Mouse (Mus musculus): ENCODE results near the gene Prr9. TPM values are rescaled to one million over a fixed set of nuclear protein-coding genes. Genes with fewer than 3 reads are reported as not detected.

Gene Prr9
- total RNA-seq (2021), result not detected
- long read RNA-seq, experiment 1, result 0 reads
- long read RNA-seq, experiment 2, result 0 reads

DNA sequence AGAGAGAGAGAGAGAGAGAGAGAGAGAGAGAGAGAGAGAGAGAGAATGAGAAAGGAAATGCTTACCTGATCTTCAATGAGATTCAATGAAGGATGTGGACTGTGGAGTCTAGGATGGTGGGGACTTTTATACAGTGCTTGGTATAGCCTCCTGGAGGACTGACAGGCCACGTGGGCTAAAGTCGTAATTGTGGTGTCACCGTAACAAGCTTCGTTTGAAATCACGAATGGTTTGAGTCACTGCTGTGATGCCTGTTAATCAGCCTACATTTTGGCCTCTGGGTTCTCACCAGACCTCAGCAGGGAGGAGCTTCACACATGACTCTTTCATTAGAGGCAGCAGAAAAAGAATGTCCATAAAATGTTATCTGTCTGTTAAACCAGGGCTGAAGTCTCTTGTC, at the start of gene Prr9:
Gene Prr9, minus strand, starts transcription at position 101 of the 400 bp plus-strand sequence.
- no peak for DNase-seq
- no peak within 1 kb of the TSS for H3K4me3 ChIP-seq
- intact Hi-C loops (cut with DNase I), result no loop called here
- no peak within 1 kb of the TSS for H3K27ac ChIP-seq
- TF ChIP-seq CTCF (IDR thresholded peaks at IDR 0.05), result no peak

- no peak for DNase-seq
- no peak overlapping the region for H3K4me3 ChIP-seq
- no peak for TF ChIP-seq CTCF (IDR thresholded peaks at IDR 0.05)
- intact Hi-C loops (cut with DNase I), result no loop called here
- H3K27ac ChIP-seq, result no peak overlapping the region
Measured at GRCm38 (mm10) chr3:92169847-92170246, 46.1 kb upstream of the Prr9 start.

- Histone ChIP-seq H3K4me3 (no peak overlapping the region), H3K27ac (no peak overlapping the region)
- DNase-seq, result no peak
- TF ChIP-seq CTCF (IDR thresholded peaks at IDR 0.05), result peak; percentile 56
- intact Hi-C loops (cut with DNase I), result no loop called here
Measured at GRCm38 (mm10) chr3:92153322-92153721, 29.6 kb upstream of the Prr9 start.

- TF ChIP-seq CTCF (IDR thresholded peaks at IDR 0.05), result peak; percentile 73
- DNase-seq, result no peak
- intact Hi-C loops (cut with DNase I), result no loop called here
- Histone ChIP-seq H3K4me3 (no peak overlapping the region), H3K27ac (no peak overlapping the region)
Measured at GRCm38 (mm10) chr3:92150631-92151277, 27.0 kb upstream of the Prr9 start.

GRCm38 (mm10) chr3:92147913-92148312, 24.2 kb upstream of the Prr9 start:
- Histone ChIP-seq H3K4me3 (no peak overlapping the region), H3K27ac (no peak overlapping the region)
- TF ChIP-seq CTCF (IDR thresholded peaks at IDR 0.05), result no peak
- intact Hi-C loops (cut with DNase I), result no loop called here
- DNase-seq, result no peak

GRCm38 (mm10) chr3:92147420-92147819, 23.7 kb upstream of the Prr9 start:
- peak; percentile 14; the same call in 1 of the 2 replicates for TF ChIP-seq CTCF (IDR thresholded peaks at IDR 0.05)
- intact Hi-C loops (cut with DNase I), result no loop called here
- Histone ChIP-seq H3K27ac (no peak overlapping the region), H3K4me3 (no peak overlapping the region)
- DNase-seq, result no peak

GRCm38 (mm10) chr3:92142644-92143043, 18.9 kb upstream of the Prr9 start, which contains the start of gene Lelp1:
Gene Lelp1 (minus strand): TSS chr3:92142744.
- no peak within 1 kb of the TSS for H3K4me3 ChIP-seq
- no peak for TF ChIP-seq CTCF (IDR thresholded peaks at IDR 0.05)
- intact Hi-C loops (cut with DNase I), result no loop called here
- no peak for DNase-seq
- H3K27ac ChIP-seq, result no peak within 1 kb of the TSS

GRCm38 (mm10) chr3:92120902-92121301, 2.8 kb downstream of the Prr9 start:
- no peak overlapping the region for H3K4me3 ChIP-seq
- TF ChIP-seq CTCF (IDR thresholded peaks at IDR 0.05), result no peak
- intact Hi-C loops (cut with DNase I), result no loop called here

GRCm38 (mm10) chr3:92117930-92118329, 5.8 kb downstream of the Prr9 start:
- Histone ChIP-seq H3K4me3 (no peak overlapping the region), H3K27ac (no peak overlapping the region)
- intact Hi-C loops (cut with DNase I), result no loop called here
- peak; percentile 33 for TF ChIP-seq CTCF (IDR thresholded peaks at IDR 0.05)
- DNase-seq, result no peak

More at GRCm38 (mm10) chr3:92120902-92121301, 2.8 kb downstream of the Prr9 start:
- DNase-seq, result no peak
- no peak overlapping the region for H3K27ac ChIP-seq

- TF ChIP-seq CTCF (IDR thresholded peaks at IDR 0.05), result no peak
- no peak overlapping the region for H3K4me3 ChIP-seq
- H3K27ac ChIP-seq, result no peak overlapping the region
- DNase-seq, result no peak
- intact Hi-C loops (cut with DNase I), result no loop called here
Measured at GRCm38 (mm10) chr3:92111526-92111925, 12.2 kb downstream of the Prr9 start.

DNA sequence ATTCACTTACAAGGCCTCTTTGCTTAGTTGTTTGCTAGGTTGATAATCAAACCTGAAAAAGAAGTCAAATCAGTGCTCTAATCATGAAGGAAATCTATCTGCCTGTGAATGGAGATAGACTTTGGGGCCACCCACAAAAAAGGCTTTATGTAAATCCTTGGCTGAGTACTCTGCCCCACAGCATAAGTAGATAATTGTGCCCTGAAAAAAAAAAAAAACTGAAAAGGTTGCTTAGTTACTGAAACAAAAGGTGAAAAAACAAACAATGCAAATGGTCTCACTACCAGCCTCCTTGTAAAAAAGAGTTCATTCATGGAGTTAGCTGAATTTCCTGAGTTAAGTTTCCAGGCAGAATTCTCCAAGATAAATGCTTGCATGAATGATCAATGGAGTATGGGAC, 13.0 kb downstream of the Prr9 start:
- TF ChIP-seq CTCF (IDR thresholded peaks at IDR 0.05), result no peak
- no peak for DNase-seq
- no peak overlapping the region for H3K4me3 ChIP-seq
- intact Hi-C loops (cut with DNase I), result no loop called here
- no peak overlapping the region for H3K27ac ChIP-seq

- TF ChIP-seq CTCF (IDR thresholded peaks at IDR 0.05), result peak; percentile 47
- no peak for DNase-seq
- intact Hi-C loops (cut with DNase I), result no loop called here
- no peak overlapping the region for H3K27ac ChIP-seq
- H3K4me3 ChIP-seq, result no peak overlapping the region
Measured at GRCm38 (mm10) chr3:92106582-92106981, 17.2 kb downstream of the Prr9 start.

GRCm38 (mm10) chr3:92083042-92083441, 40.7 kb downstream of the Prr9 start, which contains the start of gene Lor:
Gene Lor (minus strand): TSS chr3:92083142.
- H3K27ac ChIP-seq, result no peak within 1 kb of the TSS
- no peak for DNase-seq
- no peak for TF ChIP-seq CTCF (IDR thresholded peaks at IDR 0.05)
- intact Hi-C loops (cut with DNase I), result no loop called here
- peak within 1 kb of the TSS; percentile 84 for H3K4me3 ChIP-seq
